Mouse (Mus musculus): ENCODE data around the gene Gjc1. TPM values are rescaled to one million over a fixed set of nuclear protein-coding genes. Genes with fewer than 3 reads are reported as not detected.

Gjc1 gene
- not detected for total RNA-seq (2023)

DNA sequence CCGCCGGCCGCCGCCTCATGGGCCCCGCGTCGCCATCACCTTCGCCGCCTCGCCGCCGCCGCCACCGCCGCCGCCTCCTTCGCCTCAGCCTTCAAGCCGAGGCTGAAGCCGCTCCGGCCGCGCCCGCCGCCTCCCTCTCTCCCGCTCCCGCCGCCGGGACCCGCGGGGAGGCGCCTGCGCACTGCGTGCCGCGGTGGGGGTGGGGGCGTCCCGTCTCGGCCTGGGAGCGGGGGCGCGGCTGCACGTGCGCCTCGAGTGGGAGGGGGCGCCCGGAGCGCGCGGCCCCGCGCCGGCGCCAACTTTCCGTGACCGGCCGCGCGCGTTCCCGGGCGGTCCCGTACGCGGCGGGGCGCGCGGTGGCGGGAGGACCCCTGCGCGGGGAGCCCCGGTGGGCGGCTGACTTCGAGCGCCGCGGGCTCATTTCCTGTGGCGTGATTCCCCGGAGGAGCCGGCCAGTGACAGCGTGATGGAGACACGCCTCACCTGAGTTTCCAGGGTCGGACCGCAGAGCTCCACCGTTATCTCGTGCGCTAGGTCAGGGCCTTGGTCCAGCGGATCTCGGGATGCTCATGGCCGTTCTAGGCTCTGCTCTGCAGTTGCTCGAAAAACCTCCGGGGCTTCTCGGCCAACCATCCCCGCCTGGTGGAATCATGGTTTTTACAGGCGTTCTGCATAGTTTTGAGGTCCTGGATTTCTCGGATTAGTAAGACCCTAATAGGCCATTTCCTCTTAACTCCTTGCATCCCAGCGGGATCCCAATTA is at the start of gene Gjc1:
Gjc1 (minus strand) TSS at position 680 of the 762 bp plus-strand sequence.

DNA sequence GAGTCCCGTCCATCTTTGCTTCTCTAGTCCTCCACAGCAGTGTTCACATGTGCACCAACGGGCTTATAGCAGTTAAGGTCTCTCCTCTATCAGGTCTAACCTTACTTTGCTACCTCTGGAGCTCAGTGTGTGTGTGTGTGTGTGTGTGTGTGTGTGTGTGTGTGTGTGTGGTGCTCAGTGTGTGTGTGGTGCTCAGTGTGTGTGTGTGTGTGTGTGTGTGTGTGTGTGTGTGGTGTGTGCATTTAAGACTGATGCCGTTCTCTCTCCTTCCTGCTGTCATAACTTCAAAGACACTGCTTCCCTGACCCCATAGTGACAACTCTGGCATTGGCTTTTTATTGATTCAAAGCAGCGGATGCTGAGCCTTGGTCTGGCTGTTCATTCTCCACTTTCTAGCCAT is 16.0 kb upstream of the Gjc1 start, which contains the start of gene Higd1b:
Higd1b (plus strand) TSS at position 301 of the 400 bp plus-strand sequence.

DNA sequence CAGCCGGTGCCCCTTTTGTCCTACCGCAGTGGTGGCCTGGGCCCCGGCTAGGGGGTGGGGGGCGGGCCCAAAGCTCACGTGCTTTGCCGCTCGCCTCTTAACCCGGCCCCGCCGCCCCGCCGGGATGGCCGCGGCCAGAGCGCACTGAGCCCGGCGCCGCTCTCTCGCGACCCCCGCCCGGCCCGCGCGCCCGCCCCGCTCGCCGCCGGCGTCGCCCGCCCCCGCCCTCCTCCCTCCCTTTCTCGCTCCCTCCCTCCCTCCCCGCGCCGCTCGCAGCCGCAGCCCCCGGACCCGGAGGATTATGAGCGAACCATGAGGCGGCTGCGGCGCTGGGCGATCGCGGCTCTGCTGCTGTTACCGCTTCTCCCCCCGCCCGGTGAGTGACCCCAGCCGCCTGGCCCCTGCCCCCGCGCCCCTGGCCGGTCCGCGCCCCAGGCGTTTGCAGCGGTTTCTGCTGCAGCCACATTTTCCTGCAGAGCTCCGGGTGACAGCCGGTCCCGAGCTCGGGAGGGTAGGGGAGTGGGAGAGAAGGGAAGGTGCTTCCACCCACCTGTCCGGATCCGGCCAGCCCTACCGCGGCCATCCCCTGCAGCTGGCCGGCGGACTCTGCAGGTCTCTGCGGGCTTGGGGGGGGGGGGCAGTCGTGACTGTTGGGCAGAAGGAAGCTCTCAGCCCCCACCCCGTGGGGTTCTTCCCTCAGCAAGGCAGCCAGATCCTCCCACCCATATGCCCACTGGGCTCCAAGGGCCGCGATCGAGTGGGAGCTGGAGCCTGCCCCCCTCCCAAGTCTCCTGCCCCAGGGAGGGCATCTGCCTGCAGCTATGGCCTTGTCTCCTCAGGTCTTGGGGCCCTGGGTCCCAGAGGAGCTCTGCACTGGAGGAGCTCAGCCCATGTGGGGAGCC is 57.9 kb downstream of the Gjc1 start, which contains the start of gene Adam11:
Adam11 (plus strand) TSS at position 131 of the 902 bp plus-strand sequence.

Other genes with a start within 250 kb of the Gjc1 start
- gene Gm11627, start 240.2 kb downstream of the Gjc1 start, total RNA-seq (2023): not detected
- gene Fzd2, start 215.3 kb downstream of the Gjc1 start, total RNA-seq (2023): not detected
- not detected for gene Meioc, start 156.0 kb downstream of the Gjc1 start, total RNA-seq (2023)
- gene Ccdc43, start 121.9 kb downstream of the Gjc1 start, total RNA-seq (2023): 36.7 TPM
- 2.6 TPM for gene Adam11, start 58.3 kb downstream of the Gjc1 start, total RNA-seq (2023)
- gene Higd1b, start 16.1 kb upstream of the Gjc1 start, total RNA-seq (2023): not detected
- gene Eftud2, start 61.3 kb upstream of the Gjc1 start, total RNA-seq (2023): 128 TPM
- not detected for gene Ccdc103, start 61.5 kb upstream of the Gjc1 start, total RNA-seq (2023)
- gene Fam187a, start 65.5 kb upstream of the Gjc1 start, total RNA-seq (2023): not detected
- not detected for gene Gfap, start 81.2 kb upstream of the Gjc1 start, total RNA-seq (2023)
- gene Kif18b, start 105.4 kb upstream of the Gjc1 start, total RNA-seq (2023): 1.1 TPM
- not detected for gene C1ql1, start 127.0 kb upstream of the Gjc1 start, total RNA-seq (2023)
- gene Nmt1, start 208.5 kb upstream of the Gjc1 start, total RNA-seq (2023): 58.4 TPM
- 13.4 TPM for gene Dcakd, start 208.6 kb upstream of the Gjc1 start, total RNA-seq (2023)